Mouse (Mus musculus) gastrocnemius, adult 2 months (tissue): ENCODE results near the gene Spint5. TPM values are rescaled to one million over a fixed set of nuclear protein-coding genes. Genes with fewer than 3 reads are reported as not detected.

Source experiments
- DNase-seq: peaks from one replicate; pipeline ENCODE4 v3.0.0; 2022
- H3K27ac ChIP-seq: fragments of 200-600 bp; 2 replicates; pipeline ENCODE4 v1.8.1; 2022; ENCODE audit warnings: mild to moderate bottlenecking
- H3K4me3 ChIP-seq: fragments of 200-600 bp; 2 replicates; pipeline ENCODE4 v1.8.1; 2022; ENCODE audit warnings: mild to moderate bottlenecking, moderate library complexity
- CTCF ChIP-seq: fragments of 200-600 bp; IDR thresholded peaks from 2 replicates; pipeline ENCODE4 v1.8.1; 2022; ENCODE audit warnings: antibody characterized with exemption, mild to moderate bottlenecking, moderate library complexity
- intact Hi-C: fragments of 180-260 bp; cut with DNase I; formaldehyde crosslinking; loops from one replicate; pipeline ENCODE4 v1.15.1; 2025
- long read RNA-seq, 2 experiments: library from polyadenylated mRNA; stranded (forward); transcript quantifications; one replicate each; pipeline ENCODE4 v2.0.0; 2021
- total RNA-seq, 2 experiments: library from RNA; stranded (reverse); gene quantifications; 2 replicates each; pipeline ENCODE4 v1.2.3; 2021

Gene Spint5
- total RNA-seq = not detected
- long read RNA-seq, experiment 1 = 0 reads
- long read RNA-seq, experiment 2 = 0 reads

GRCm38 (mm10) chr2:164715005-164715404, at the start of gene Spint5:
Gene Spint5 (plus strand): TSS chr2:164715305.
- TF ChIP-seq CTCF = no peak
- no peak within 1 kb of the TSS for H3K27ac ChIP-seq
- DNase-seq = no peak
- intact Hi-C loops = no loop called here
- no peak within 1 kb of the TSS for H3K4me3 ChIP-seq

DNA sequence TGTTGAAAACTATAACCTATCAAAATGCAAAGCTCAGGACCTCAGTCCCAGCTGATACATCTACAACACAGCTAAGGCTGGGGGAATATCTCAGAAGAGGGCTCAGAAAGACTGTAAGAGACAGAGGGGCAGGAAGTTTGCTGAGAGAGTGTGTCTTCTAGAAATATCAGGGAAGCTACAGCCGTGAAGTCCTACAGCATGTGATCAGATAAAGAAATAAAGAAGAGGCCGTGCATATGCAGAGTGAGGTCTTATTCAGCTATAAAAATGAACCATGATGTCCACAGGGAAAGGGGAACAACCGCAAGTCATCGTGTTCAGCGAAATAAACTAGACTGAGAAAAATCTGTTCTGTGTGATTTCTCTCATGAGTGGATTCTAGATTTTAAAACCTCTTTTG, 44.8 kb upstream of the Spint5 start:
- Histone ChIP-seq H3K4me3 (no peak overlapping the region), H3K27ac (no peak overlapping the region)
- no peak for TF ChIP-seq CTCF
- intact Hi-C loops = no loop called here
- DNase-seq = no peak

- no peak for TF ChIP-seq CTCF
- no peak for DNase-seq
- intact Hi-C loops = no loop called here
These were observed 44.2 kb upstream of the Spint5 start for GRCm38 (mm10) chr2:164670938-164671337.

GRCm38 (mm10) chr2:164673987-164674386, 41.1 kb upstream of the Spint5 start, which contains the start of gene Wfdc11:
Gene Wfdc11 (minus strand): TSS chr2:164674087.
- intact Hi-C loops = no loop called here
- DNase-seq = no peak
- Histone ChIP-seq H3K27ac (no peak within 1 kb of the TSS), H3K4me3 (no peak within 1 kb of the TSS)
- no peak for TF ChIP-seq CTCF

More at GRCm38 (mm10) chr2:164670938-164671337, 44.2 kb upstream of the Spint5 start:
- Histone ChIP-seq H3K4me3 (no peak overlapping the region), H3K27ac (no peak overlapping the region)

- intact Hi-C loops = loop anchor here (5.0 kb wide), 1 partner anchor 51 kb away; no protein-coding TSS in a partner anchor
- peak; percentile 12; the same call in 1 of the 2 replicates for TF ChIP-seq CTCF
These were observed 39.0 kb upstream of the Spint5 start for GRCm38 (mm10) chr2:164676103-164676502.

GRCm38 (mm10) chr2:164676916-164677685, 38.0 kb upstream of the Spint5 start:
- Histone ChIP-seq H3K27ac (no peak overlapping the region), H3K4me3 (no peak overlapping the region)
- TF ChIP-seq CTCF = no peak
- intact Hi-C loops = loop anchor here (5.0 kb wide), 1 partner anchor 50 kb away; no protein-coding TSS in a partner anchor
- DNase-seq = no peak

More at GRCm38 (mm10) chr2:164676103-164676502, 39.0 kb upstream of the Spint5 start:
- H3K4me3 ChIP-seq = no peak overlapping the region
- no peak for DNase-seq
- H3K27ac ChIP-seq = no peak overlapping the region

DNA sequence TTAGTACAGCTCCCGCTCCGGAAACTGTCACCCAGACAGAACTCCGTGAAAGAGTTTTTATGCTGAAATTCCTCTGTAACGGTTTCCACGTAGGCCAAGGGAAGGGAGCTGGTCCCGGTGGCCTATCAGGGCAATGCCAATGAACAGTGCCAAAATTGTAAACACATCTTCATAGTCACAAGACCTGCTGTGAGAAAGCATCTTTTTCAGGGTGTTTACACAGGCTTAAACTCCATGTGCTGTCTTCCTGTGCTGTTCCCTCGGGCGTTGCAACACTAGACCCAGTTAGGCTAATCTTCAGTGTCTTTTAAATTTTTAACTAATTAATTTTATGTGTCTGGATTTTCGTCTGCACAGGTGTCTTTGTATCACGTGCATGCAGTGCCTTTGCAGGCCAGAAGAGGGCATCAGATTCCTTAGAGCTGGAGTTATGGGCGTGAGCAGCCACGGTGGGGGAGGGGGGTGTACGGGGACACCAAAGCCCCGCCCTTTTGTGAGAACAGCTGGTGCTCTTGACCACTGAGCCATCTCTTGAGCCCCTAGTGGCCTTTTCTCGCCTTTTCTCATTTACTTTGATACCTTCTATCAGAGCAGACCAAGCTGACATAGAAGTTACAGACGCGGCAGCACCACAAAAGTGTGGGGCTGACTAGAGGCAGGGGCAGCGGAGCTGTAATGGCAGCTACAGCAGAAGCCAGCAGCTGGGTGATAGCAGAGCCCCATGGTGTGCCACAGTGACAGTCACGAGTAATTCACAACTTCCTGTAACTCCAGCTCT, 36.1 kb upstream of the Spint5 start:
- peak overlapping the region; percentile 58 for H3K4me3 ChIP-seq
- peak; percentile 79 for DNase-seq
- intact Hi-C loops = loop anchor here (2.0 to 5.0 kb wide), 2 partner anchors 48 to 120 kb away; no protein-coding TSS in a partner anchor

GRCm38 (mm10) chr2:164679906-164680305, 35.2 kb upstream of the Spint5 start:
- no peak for DNase-seq
- no peak overlapping the region for H3K4me3 ChIP-seq
- intact Hi-C loops = loop anchor here (2.0 to 5.0 kb wide), 2 partner anchors 47 to 119 kb away; no protein-coding TSS in a partner anchor
- no peak overlapping the region for H3K27ac ChIP-seq
- no peak for TF ChIP-seq CTCF

More for the DNA sequence above, 36.1 kb upstream of the Spint5 start:
- TF ChIP-seq CTCF = peak; percentile 71
- H3K27ac ChIP-seq = no peak overlapping the region

DNA sequence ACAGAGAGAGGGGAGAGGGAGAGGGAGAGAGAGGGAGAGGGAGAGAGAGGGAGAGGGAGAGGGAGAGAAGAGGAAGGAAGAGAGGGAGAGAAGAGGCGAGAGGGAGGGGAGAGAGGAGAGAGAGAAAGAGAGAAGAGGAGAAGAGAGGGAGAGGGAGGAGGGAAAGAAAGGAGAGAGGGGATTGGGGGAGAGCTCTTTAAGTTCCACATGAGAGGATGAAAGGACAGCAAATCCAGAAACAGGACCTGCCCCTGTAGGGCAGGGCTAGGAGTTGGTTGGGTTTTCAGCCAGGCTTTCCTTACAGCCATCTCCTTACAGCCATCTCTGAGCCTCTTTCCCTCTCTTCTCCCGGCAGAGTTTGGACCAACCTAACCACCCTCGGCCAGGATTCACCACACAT, 30.3 kb upstream of the Spint5 start, which contains the start of gene Wfdc13:
Gene Wfdc13, plus strand, starts transcription at position 301 of the 400 bp plus-strand sequence.
- no peak within 1 kb of the TSS for H3K4me3 ChIP-seq
- no peak within 1 kb of the TSS for H3K27ac ChIP-seq
- no peak for TF ChIP-seq CTCF
- DNase-seq = no peak
- intact Hi-C loops = no loop called here

DNA sequence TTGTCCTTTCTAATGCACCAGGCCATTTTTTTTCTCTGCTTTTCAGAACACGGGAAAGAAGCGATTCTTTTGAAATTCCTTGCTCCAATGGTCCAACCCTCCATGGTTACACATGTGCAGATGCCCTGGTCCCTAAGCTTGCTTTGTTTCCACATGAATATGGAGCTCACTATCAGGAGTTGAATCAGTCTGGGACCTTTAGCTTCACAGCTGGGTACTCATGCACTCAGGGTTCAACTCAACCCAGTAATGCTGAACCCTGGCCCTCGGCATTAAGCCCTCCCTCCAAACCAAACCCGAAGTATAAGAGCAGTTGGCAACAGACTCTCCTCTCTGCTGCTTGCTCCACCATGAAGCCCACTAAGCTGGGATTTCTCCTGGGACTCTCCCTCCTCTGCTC, 16.9 kb upstream of the Spint5 start, which contains the start of gene Spint4:
Gene Spint4, plus strand, starts transcription at position 301 of the 400 bp plus-strand sequence.
- intact Hi-C loops = no loop called here
- no peak for DNase-seq
- Histone ChIP-seq H3K4me3 (no peak within 1 kb of the TSS), H3K27ac (no peak within 1 kb of the TSS)
- no peak for TF ChIP-seq CTCF

DNA sequence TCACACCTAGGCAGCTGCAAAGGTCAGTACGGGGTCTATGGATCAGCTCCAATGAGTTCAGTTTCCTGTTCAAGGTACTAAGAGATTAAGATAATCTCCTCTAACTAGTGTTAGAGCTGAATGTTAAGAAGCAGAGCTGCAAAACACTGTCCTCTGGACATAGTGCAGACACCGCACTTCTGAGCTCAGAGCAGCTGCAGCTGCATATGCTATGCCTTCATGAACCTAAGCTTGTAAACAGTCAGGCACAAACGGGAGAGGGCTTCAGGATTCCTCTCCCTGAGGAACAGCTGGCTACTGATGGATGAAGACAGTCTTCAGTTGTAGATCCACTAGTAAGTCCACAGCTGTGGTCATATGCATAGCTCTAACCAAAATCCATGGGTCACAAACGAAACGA, 14.1 kb upstream of the Spint5 start:
- intact Hi-C loops = no loop called here
- no peak overlapping the region for H3K4me3 ChIP-seq
- TF ChIP-seq CTCF = no peak
- no peak overlapping the region for H3K27ac ChIP-seq
- no peak for DNase-seq

DNA sequence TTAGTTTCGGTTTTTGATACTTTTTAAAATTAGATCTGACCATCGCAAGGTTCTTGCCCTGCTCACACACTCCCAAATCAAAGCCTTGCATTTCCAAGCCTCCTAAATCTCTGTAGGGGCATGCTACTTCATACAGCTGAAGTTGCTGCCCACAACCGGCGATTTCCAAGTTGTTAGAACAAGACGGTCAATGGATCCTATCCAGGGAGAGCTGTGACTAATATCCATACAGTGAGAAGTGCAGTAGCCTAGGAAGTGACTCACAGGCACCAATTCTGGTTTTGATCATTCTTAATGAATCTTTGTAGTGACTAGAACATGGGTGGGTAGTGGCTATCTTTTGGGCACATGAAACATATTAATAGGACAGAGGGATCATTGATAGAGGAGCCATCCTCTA, 13.3 kb upstream of the Spint5 start:
- TF ChIP-seq CTCF = no peak
- H3K4me3 ChIP-seq = no peak overlapping the region
- intact Hi-C loops = no loop called here
- H3K27ac ChIP-seq = no peak overlapping the region
- no peak for DNase-seq

DNA sequence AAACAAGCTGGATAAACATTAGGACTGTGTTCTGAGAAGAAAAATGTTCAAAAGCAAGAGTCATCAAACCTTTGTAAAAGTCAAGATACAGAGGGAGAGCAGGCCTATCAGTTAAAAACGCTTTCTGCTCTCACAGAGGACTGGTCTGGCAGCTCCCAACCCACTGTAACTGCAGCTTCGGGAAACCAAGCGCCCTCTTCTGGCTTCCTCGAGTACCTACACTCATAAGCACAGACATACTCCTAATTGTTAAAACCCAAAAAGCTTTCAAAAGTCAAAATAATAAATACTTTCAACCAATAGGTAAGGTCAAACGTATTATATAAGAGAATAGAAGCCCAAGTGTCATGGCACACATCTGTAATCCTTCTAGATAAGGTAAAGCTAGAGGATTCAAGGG, 10.9 kb upstream of the Spint5 start:
- intact Hi-C loops = no loop called here

More for the DNA sequence above, 10.9 kb upstream of the Spint5 start:
- no peak for TF ChIP-seq CTCF
- H3K27ac ChIP-seq = no peak overlapping the region
- H3K4me3 ChIP-seq = no peak overlapping the region
- DNase-seq = no peak
